Mouse (Mus musculus): ENCODE measurements around the gene Fam222a.

DNA sequence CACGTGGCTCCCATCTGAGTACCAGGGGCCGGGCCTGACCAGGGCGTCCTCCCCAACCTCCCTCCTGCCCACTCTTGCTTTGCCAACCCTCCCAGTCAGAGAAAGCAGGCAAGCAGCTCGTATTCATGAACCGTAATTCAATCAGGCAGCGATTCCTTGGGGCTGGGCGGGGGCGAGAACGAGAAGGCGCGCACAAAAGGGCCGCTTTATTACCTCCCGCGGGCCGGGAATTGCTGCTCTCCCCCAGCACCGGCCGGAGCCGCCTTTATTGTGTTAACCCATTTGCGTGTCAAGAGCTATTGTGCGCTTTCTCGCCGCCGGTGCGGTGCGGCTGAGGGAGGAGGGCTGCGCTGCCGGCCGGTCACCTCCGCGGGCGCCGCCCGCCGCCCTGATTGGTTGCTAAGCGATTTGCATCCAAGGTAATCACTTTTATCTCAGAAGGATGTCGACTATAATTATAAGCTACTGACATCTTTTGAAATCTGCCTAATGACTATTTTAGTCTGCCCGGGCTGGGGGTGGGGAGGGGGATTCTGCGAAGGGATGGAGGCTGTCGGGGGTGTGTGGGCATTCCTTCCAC is 3.7 kb downstream of the Fam222a start:
- TF ChIP-seq CTCF (IDR thresholded peaks at IDR 0.05; ENCODE audit: low read depth) (no peak), EP300 (optimal IDR thresholded peaks at IDR 0.05) (no peak)
